Mouse (Mus musculus): ENCODE measurements around the gene Itih4. TPM values are rescaled to one million over a fixed set of nuclear protein-coding genes. Genes with fewer than 3 reads are reported as not detected.

The Itih4 gene
- polyA plus RNA-seq, 1 experiment from 2014 or later, result not detected

GRCm38 (mm10) chr14:30861421-30862125 is 24.7 kb upstream of the Itih4 start:
- Histone ChIP-seq H3K36me3 (ENCODE audit: control insufficient read depth, insufficient read depth, low read length) (no peaks in the 10 kb centered on the region; the same call in 1 of the 2 replicates), H3K4me3 (ENCODE audit: low read depth, low read length) (no peak overlapping the region), H3K9me3 (replicated peaks; ENCODE audit: control insufficient read depth, low read length) (no peaks in the 10 kb centered on the region), H3K27me3 (ENCODE audit: control insufficient read depth, insufficient read depth, low read length) (no peaks in the 10 kb centered on the region), H3K27ac (ENCODE audit: low read depth, low read length) (no peak overlapping the region), H3K9ac (ENCODE audit: low read depth, low read length) (no peak overlapping the region), H3K4me2 (no peak overlapping the region), H3K4me1 (ENCODE audit: control insufficient read depth, insufficient read depth, low read length) (peaks cover 5% of the 10 kb centered on the region; the same call in 1 of the 2 replicates)
- ATAC-seq (replicated peaks; ENCODE audit: insufficient number of reproducible peaks, low FRiP score, low TSS enrichment), result no peak
- WGBS (ENCODE audit: insufficient replicate concordance), result 55% methylated on average over 16 of the region's 16 CpGs

GRCm38 (mm10) chr14:30862368-30862767 is 23.9 kb upstream of the Itih4 start:
- no peak for ATAC-seq (replicated peaks; ENCODE audit: insufficient number of reproducible peaks, low FRiP score, low TSS enrichment)
- Histone ChIP-seq H3K9me3 (replicated peaks; ENCODE audit: control insufficient read depth, low read length) (no peaks in the 10 kb centered on the region), H3K27ac (ENCODE audit: low read depth, low read length) (no peak overlapping the region), H3K4me3 (ENCODE audit: low read depth, low read length) (no peak overlapping the region), H3K36me3 (ENCODE audit: control insufficient read depth, insufficient read depth, low read length) (no peaks in the 10 kb centered on the region; the same call in 1 of the 2 replicates), H3K27me3 (ENCODE audit: control insufficient read depth, insufficient read depth, low read length) (no peaks in the 10 kb centered on the region), H3K4me2 (no peak overlapping the region), H3K4me1 (ENCODE audit: control insufficient read depth, insufficient read depth, low read length) (no peaks in the 10 kb centered on the region), H3K9ac (ENCODE audit: low read depth, low read length) (no peak overlapping the region)
- 84% methylated on average over 9 of the region's 9 CpGs for WGBS (ENCODE audit: insufficient replicate concordance)

- 57% methylated on average over 3 of the region's 3 CpGs for WGBS (ENCODE audit: insufficient replicate concordance)
- no peaks in the 10 kb centered on the region; the same call in 1 of the 2 replicates for H3K36me3 ChIP-seq (ENCODE audit: control insufficient read depth, insufficient read depth, low read length)
- no peak overlapping the region for H3K9ac ChIP-seq (ENCODE audit: low read depth, low read length)
- peaks cover 9% of the 10 kb centered on the region for H3K4me1 ChIP-seq (ENCODE audit: control insufficient read depth, insufficient read depth, low read length)
- no peak overlapping the region for H3K4me3 ChIP-seq (ENCODE audit: low read depth, low read length)
- no peak overlapping the region for H3K27ac ChIP-seq (ENCODE audit: low read depth, low read length)
- ATAC-seq (replicated peaks; ENCODE audit: insufficient number of reproducible peaks, low FRiP score, low TSS enrichment), result no peak
- no peaks in the 10 kb centered on the region for H3K27me3 ChIP-seq (ENCODE audit: control insufficient read depth, insufficient read depth, low read length)
- H3K9me3 ChIP-seq (replicated peaks; ENCODE audit: control insufficient read depth, low read length), result no peaks in the 10 kb centered on the region
- no peak overlapping the region for H3K4me2 ChIP-seq
Measured at GRCm38 (mm10) chr14:30865311-30865710, 21.0 kb upstream of the Itih4 start.

GRCm38 (mm10) chr14:30867042-30867441 is 19.2 kb upstream of the Itih4 start:
- WGBS (ENCODE audit: insufficient replicate concordance), result 31% methylated on average over 5 of the region's 5 CpGs
- ATAC-seq (replicated peaks; ENCODE audit: insufficient number of reproducible peaks, low FRiP score, low TSS enrichment), result no peak
- no peaks in the 10 kb centered on the region; the same call in 1 of the 2 replicates for H3K36me3 ChIP-seq (ENCODE audit: control insufficient read depth, insufficient read depth, low read length)

GRCm38 (mm10) chr14:30868826-30869225 is 17.4 kb upstream of the Itih4 start:
- H3K4me2 ChIP-seq, result no peak overlapping the region
- H3K27me3 ChIP-seq (ENCODE audit: control insufficient read depth, insufficient read depth, low read length), result no peaks in the 10 kb centered on the region
- WGBS (ENCODE audit: insufficient replicate concordance), result 81% methylated on average over 10 of the region's 10 CpGs
- no peak overlapping the region for H3K9ac ChIP-seq (ENCODE audit: low read depth, low read length)
- H3K9me3 ChIP-seq (replicated peaks; ENCODE audit: control insufficient read depth, low read length), result no peaks in the 10 kb centered on the region
- no peak overlapping the region for H3K27ac ChIP-seq (ENCODE audit: low read depth, low read length)
- H3K4me1 ChIP-seq (ENCODE audit: control insufficient read depth, insufficient read depth, low read length), result peaks cover 21% of the 10 kb centered on the region
- H3K36me3 ChIP-seq (ENCODE audit: control insufficient read depth, insufficient read depth, low read length), result no peaks in the 10 kb centered on the region; the same call in 1 of the 2 replicates
- ATAC-seq (replicated peaks; ENCODE audit: insufficient number of reproducible peaks, low FRiP score, low TSS enrichment), result no peak
- H3K4me3 ChIP-seq (ENCODE audit: low read depth, low read length), result no peak overlapping the region

More at GRCm38 (mm10) chr14:30867042-30867441, 19.2 kb upstream of the Itih4 start:
- no peak overlapping the region for H3K27ac ChIP-seq (ENCODE audit: low read depth, low read length)
- H3K4me2 ChIP-seq, result no peak overlapping the region
- no peaks in the 10 kb centered on the region for H3K9me3 ChIP-seq (replicated peaks; ENCODE audit: control insufficient read depth, low read length)
- H3K4me1 ChIP-seq (ENCODE audit: control insufficient read depth, insufficient read depth, low read length), result peaks cover 18% of the 10 kb centered on the region
- no peak overlapping the region for H3K9ac ChIP-seq (ENCODE audit: low read depth, low read length)
- no peak overlapping the region for H3K4me3 ChIP-seq (ENCODE audit: low read depth, low read length)
- H3K27me3 ChIP-seq (ENCODE audit: control insufficient read depth, insufficient read depth, low read length), result no peaks in the 10 kb centered on the region

GRCm38 (mm10) chr14:30869391-30869801 is 16.9 kb upstream of the Itih4 start:
- no peak for ATAC-seq (replicated peaks; ENCODE audit: insufficient number of reproducible peaks, low FRiP score, low TSS enrichment)
- no peak overlapping the region for H3K4me2 ChIP-seq
- 77% methylated on average over 8 of the region's 8 CpGs for WGBS (ENCODE audit: insufficient replicate concordance)
- peaks cover 26% of the 10 kb centered on the region for H3K4me1 ChIP-seq (ENCODE audit: control insufficient read depth, insufficient read depth, low read length)
- H3K27me3 ChIP-seq (ENCODE audit: control insufficient read depth, insufficient read depth, low read length), result no peaks in the 10 kb centered on the region
- H3K36me3 ChIP-seq (ENCODE audit: control insufficient read depth, insufficient read depth, low read length), result no peaks in the 10 kb centered on the region; the same call in 1 of the 2 replicates
- H3K9ac ChIP-seq (ENCODE audit: low read depth, low read length), result 0 out of 2 replicates have a peak overlapping the region, but pooled peaks have one; percentile 39
- no peaks in the 10 kb centered on the region for H3K9me3 ChIP-seq (replicated peaks; ENCODE audit: control insufficient read depth, low read length)
- no peak overlapping the region for H3K4me3 ChIP-seq (ENCODE audit: low read depth, low read length)
- H3K27ac ChIP-seq (ENCODE audit: low read depth, low read length), result peak overlapping the region; percentile 70

- Histone ChIP-seq H3K9me3 (replicated peaks; ENCODE audit: control insufficient read depth, low read length) (no peaks in the 10 kb centered on the region), H3K27me3 (ENCODE audit: control insufficient read depth, insufficient read depth, low read length) (no peaks in the 10 kb centered on the region), H3K4me1 (ENCODE audit: control insufficient read depth, insufficient read depth, low read length) (peaks cover 29% of the 10 kb centered on the region), H3K36me3 (ENCODE audit: control insufficient read depth, insufficient read depth, low read length) (no peaks in the 10 kb centered on the region), H3K27ac (ENCODE audit: low read depth, low read length) (peak overlapping the region; percentile 71), H3K4me3 (ENCODE audit: low read depth, low read length) (no peak overlapping the region), H3K4me2 (no peak overlapping the region), H3K9ac (ENCODE audit: low read depth, low read length) (no peak overlapping the region)
- WGBS (ENCODE audit: insufficient replicate concordance), result 62% methylated on average over 25 of the region's 25 CpGs
- ATAC-seq (replicated peaks; ENCODE audit: insufficient number of reproducible peaks, low FRiP score, low TSS enrichment), result 0 out of 2 replicates have a peak, but pooled peaks have one; percentile 45
Measured at GRCm38 (mm10) chr14:30870206-30871147, 15.8 kb upstream of the Itih4 start.

- Histone ChIP-seq H3K9ac (ENCODE audit: low read depth, low read length) (peak overlapping the region; percentile 24; the same call in 1 of the 2 replicates), H3K36me3 (ENCODE audit: control insufficient read depth, insufficient read depth, low read length) (no peaks in the 10 kb centered on the region), H3K9me3 (replicated peaks; ENCODE audit: control insufficient read depth, low read length) (no peaks in the 10 kb centered on the region), H3K4me2 (no peak overlapping the region), H3K4me1 (ENCODE audit: control insufficient read depth, insufficient read depth, low read length) (peaks cover 32% of the 10 kb centered on the region), H3K27me3 (ENCODE audit: control insufficient read depth, insufficient read depth, low read length) (no peaks in the 10 kb centered on the region), H3K27ac (ENCODE audit: low read depth, low read length) (no peak overlapping the region), H3K4me3 (ENCODE audit: low read depth, low read length) (no peak overlapping the region)
- WGBS (ENCODE audit: insufficient replicate concordance), result 53% methylated on average over 18 of the region's 18 CpGs
- no peak for ATAC-seq (replicated peaks; ENCODE audit: insufficient number of reproducible peaks, low FRiP score, low TSS enrichment)
Measured at GRCm38 (mm10) chr14:30874095-30874700, 12.1 kb upstream of the Itih4 start.

All from heart, embryonic 11.5 days (tissue).